Mouse (Mus musculus): ENCODE data around the gene Dcun1d3. TPM values are rescaled to one million over a fixed set of nuclear protein-coding genes. Genes with fewer than 3 reads are reported as not detected.

The Dcun1d3 gene
- polyA plus RNA-seq, 1 experiment, result 0.43 TPM

GRCm38 (mm10) chr7:119899386-119900057, 3.4 kb upstream of the Dcun1d3 start:
- no peaks in the 10 kb centered on the region for H3K27me3 ChIP-seq (ENCODE audit: control insufficient read depth)
- no peaks in the 10 kb centered on the region for H3K9me3 ChIP-seq (ENCODE audit: control insufficient read depth, low read length)
- no peaks in the 10 kb centered on the region for H3K36me3 ChIP-seq (ENCODE audit: control insufficient read depth)
- no peak for TF ChIP-seq TAL1 (IDR thresholded peaks at IDR 0.05; ENCODE audit: low read length)
- no peak for TF ChIP-seq GATA1 (IDR thresholded peaks at IDR 0.05; ENCODE audit: low read length)
- peaks cover 29% of the 10 kb centered on the region for H3K4me1 ChIP-seq (ENCODE audit: control insufficient read depth)
- H3K4me3 ChIP-seq (replicated peaks), result no peak overlapping the region

- no peaks in the 10 kb centered on the region for H3K36me3 ChIP-seq (ENCODE audit: control insufficient read depth)
- TF ChIP-seq TAL1 (IDR thresholded peaks at IDR 0.05; ENCODE audit: low read length) (no peak), GATA1 (IDR thresholded peaks at IDR 0.05; ENCODE audit: low read length) (no peak)
- no peak overlapping the region for H3K4me3 ChIP-seq (replicated peaks)
- H3K9me3 ChIP-seq (ENCODE audit: control insufficient read depth, low read length), result no peaks in the 10 kb centered on the region
- peaks cover 32% of the 10 kb centered on the region for H3K4me1 ChIP-seq (ENCODE audit: control insufficient read depth)
- H3K27me3 ChIP-seq (ENCODE audit: control insufficient read depth), result no peaks in the 10 kb centered on the region
Measured at GRCm38 (mm10) chr7:119898247-119898856, 2.3 kb upstream of the Dcun1d3 start.

- H3K4me1 ChIP-seq (ENCODE audit: control insufficient read depth), result peaks cover 34% of the 10 kb centered on the region
- H3K4me3 ChIP-seq (replicated peaks), result no peak overlapping the region
- H3K27me3 ChIP-seq (ENCODE audit: control insufficient read depth), result no peaks in the 10 kb centered on the region
- TF ChIP-seq TAL1 (IDR thresholded peaks at IDR 0.05; ENCODE audit: low read length) (no peak), GATA1 (IDR thresholded peaks at IDR 0.05; ENCODE audit: low read length) (no peak)
- no peaks in the 10 kb centered on the region for H3K36me3 ChIP-seq (ENCODE audit: control insufficient read depth)
- no peaks in the 10 kb centered on the region for H3K9me3 ChIP-seq (ENCODE audit: control insufficient read depth, low read length)
Measured at GRCm38 (mm10) chr7:119897521-119898109, 1.5 kb upstream of the Dcun1d3 start.

GRCm38 (mm10) chr7:119894818-119895544, 1.1 kb downstream of the Dcun1d3 start:
- H3K27me3 ChIP-seq (ENCODE audit: control insufficient read depth), result no peaks in the 10 kb centered on the region
- TF ChIP-seq TAL1 (IDR thresholded peaks at IDR 0.05; ENCODE audit: low read length) (no peak), GATA1 (IDR thresholded peaks at IDR 0.05; ENCODE audit: low read length) (no peak)
- H3K4me3 ChIP-seq (replicated peaks), result peak overlapping the region; percentile 77
- no peaks in the 10 kb centered on the region for H3K9me3 ChIP-seq (ENCODE audit: control insufficient read depth, low read length)
- no peaks in the 10 kb centered on the region for H3K36me3 ChIP-seq (ENCODE audit: control insufficient read depth)
- H3K4me1 ChIP-seq (ENCODE audit: control insufficient read depth), result peaks cover 38% of the 10 kb centered on the region

- H3K4me1 ChIP-seq (ENCODE audit: control insufficient read depth), result peaks cover 36% of the 10 kb centered on the region
- no peaks in the 10 kb centered on the region for H3K36me3 ChIP-seq (ENCODE audit: control insufficient read depth)
- no peaks in the 10 kb centered on the region for H3K27me3 ChIP-seq (ENCODE audit: control insufficient read depth)
- no peak overlapping the region for H3K4me3 ChIP-seq (replicated peaks)
- TF ChIP-seq TAL1 (IDR thresholded peaks at IDR 0.05; ENCODE audit: low read length) (no peak), GATA1 (IDR thresholded peaks at IDR 0.05; ENCODE audit: low read length) (no peak)
- H3K9me3 ChIP-seq (ENCODE audit: control insufficient read depth, low read length), result no peaks in the 10 kb centered on the region
Measured at GRCm38 (mm10) chr7:119892742-119893141, 3.4 kb downstream of the Dcun1d3 start.

GRCm38 (mm10) chr7:119892198-119892597, 3.9 kb downstream of the Dcun1d3 start:
- no peaks in the 10 kb centered on the region for H3K36me3 ChIP-seq (ENCODE audit: control insufficient read depth)
- no peak overlapping the region for H3K4me3 ChIP-seq (replicated peaks)
- no peaks in the 10 kb centered on the region for H3K27me3 ChIP-seq (ENCODE audit: control insufficient read depth)
- TF ChIP-seq GATA1 (IDR thresholded peaks at IDR 0.05; ENCODE audit: low read length), result no peak
- TF ChIP-seq TAL1 (IDR thresholded peaks at IDR 0.05; ENCODE audit: low read length), result no peak
- peaks cover 30% of the 10 kb centered on the region for H3K4me1 ChIP-seq (ENCODE audit: control insufficient read depth)
- no peaks in the 10 kb centered on the region for H3K9me3 ChIP-seq (ENCODE audit: control insufficient read depth, low read length)

GRCm38 (mm10) chr7:119887887-119888286, 8.2 kb downstream of the Dcun1d3 start:
- no peaks in the 10 kb centered on the region for H3K36me3 ChIP-seq (ENCODE audit: control insufficient read depth)

GRCm38 (mm10) chr7:119881229-119881628, 14.9 kb downstream of the Dcun1d3 start:
- Histone ChIP-seq H3K4me1 (ENCODE audit: control insufficient read depth) (no peaks in the 10 kb centered on the region), H3K9me3 (ENCODE audit: control insufficient read depth, low read length) (no peaks in the 10 kb centered on the region), H3K27me3 (ENCODE audit: control insufficient read depth) (no peaks in the 10 kb centered on the region), H3K36me3 (ENCODE audit: control insufficient read depth) (no peaks in the 10 kb centered on the region; the same call in 1 of the 2 replicates), H3K4me3 (replicated peaks) (no peak overlapping the region)
- no peak for TF ChIP-seq TAL1 (IDR thresholded peaks at IDR 0.05; ENCODE audit: low read length)
- TF ChIP-seq GATA1 (IDR thresholded peaks at IDR 0.05; ENCODE audit: low read length), result no peak

More at GRCm38 (mm10) chr7:119887887-119888286, 8.2 kb downstream of the Dcun1d3 start:
- Histone ChIP-seq H3K4me1 (ENCODE audit: control insufficient read depth) (peaks cover 6% of the 10 kb centered on the region; the same call in 1 of the 2 replicates), H3K9me3 (ENCODE audit: control insufficient read depth, low read length) (no peaks in the 10 kb centered on the region), H3K4me3 (replicated peaks) (no peak overlapping the region), H3K27me3 (ENCODE audit: control insufficient read depth) (no peaks in the 10 kb centered on the region)
- no peak for TF ChIP-seq GATA1 (IDR thresholded peaks at IDR 0.05; ENCODE audit: low read length)
- no peak for TF ChIP-seq TAL1 (IDR thresholded peaks at IDR 0.05; ENCODE audit: low read length)

- no peaks in the 10 kb centered on the region for H3K9me3 ChIP-seq (ENCODE audit: control insufficient read depth, low read length)
- H3K27me3 ChIP-seq (ENCODE audit: control insufficient read depth), result no peaks in the 10 kb centered on the region
- H3K36me3 ChIP-seq (ENCODE audit: control insufficient read depth), result no peaks in the 10 kb centered on the region; the same call in 1 of the 2 replicates
- H3K4me3 ChIP-seq (replicated peaks), result no peak overlapping the region
- TF ChIP-seq GATA1 (IDR thresholded peaks at IDR 0.05; ENCODE audit: low read length) (no peak), TAL1 (IDR thresholded peaks at IDR 0.05; ENCODE audit: low read length) (no peak)
- H3K4me1 ChIP-seq (ENCODE audit: control insufficient read depth), result no peaks in the 10 kb centered on the region
Measured at GRCm38 (mm10) chr7:119880345-119880744, 15.8 kb downstream of the Dcun1d3 start.

Measured in erythroblast, embryonic 14.5 days (primary cell).